Mouse (Mus musculus): ENCODE results near the gene Ptprt. TPM values are rescaled to one million over a fixed set of nuclear protein-coding genes. Genes with fewer than 3 reads are reported as not detected.

The Ptprt gene
- polyA plus RNA-seq, 1 experiment, result not detected

- H3K4me1 ChIP-seq (ENCODE audit: control insufficient read depth, insufficient read depth, low read length), result no peaks in the 10 kb centered on the region
- H3K27ac ChIP-seq (ENCODE audit: insufficient read depth, low read depth, low read length), result no peak overlapping the region
- TF ChIP-seq CTCF (IDR thresholded peaks at IDR 0.05; ENCODE audit: low read depth, low read length), result no peak
- no peak for TF ChIP-seq POLR2A (IDR thresholded peaks at IDR 0.05; ENCODE audit: borderline replicate concordance, low read depth, low read length)
- H3K4me3 ChIP-seq (ENCODE audit: insufficient read depth, low read length), result no peak overlapping the region
Measured at GRCm38 (mm10) chr2:162391834-162392233, 269.1 kb downstream of the Ptprt start.

GRCm38 (mm10) chr2:162377309-162377708 lies 283.6 kb downstream of the Ptprt start:
- Histone ChIP-seq H3K4me3 (ENCODE audit: insufficient read depth, low read length) (no peak overlapping the region), H3K27ac (ENCODE audit: insufficient read depth, low read depth, low read length) (no peak overlapping the region), H3K4me1 (ENCODE audit: control insufficient read depth, insufficient read depth, low read length) (no peaks in the 10 kb centered on the region)
- TF ChIP-seq POLR2A (IDR thresholded peaks at IDR 0.05; ENCODE audit: borderline replicate concordance, low read depth, low read length), result no peak
- TF ChIP-seq CTCF (IDR thresholded peaks at IDR 0.05; ENCODE audit: low read depth, low read length), result no peak

- H3K4me3 ChIP-seq (ENCODE audit: insufficient read depth, low read length), result no peak overlapping the region
- TF ChIP-seq POLR2A (IDR thresholded peaks at IDR 0.05; ENCODE audit: borderline replicate concordance, low read depth, low read length) (no peak), CTCF (IDR thresholded peaks at IDR 0.05; ENCODE audit: low read depth, low read length) (no peak)
- H3K4me1 ChIP-seq (ENCODE audit: control insufficient read depth, insufficient read depth, low read length), result no peaks in the 10 kb centered on the region
- H3K27ac ChIP-seq (ENCODE audit: insufficient read depth, low read depth, low read length), result no peak overlapping the region
Measured at GRCm38 (mm10) chr2:162349047-162349446, 311.9 kb downstream of the Ptprt start.

GRCm38 (mm10) chr2:162341846-162342245 lies 319.1 kb downstream of the Ptprt start:
- Histone ChIP-seq H3K4me1 (ENCODE audit: control insufficient read depth, insufficient read depth, low read length) (no peaks in the 10 kb centered on the region), H3K27ac (ENCODE audit: insufficient read depth, low read depth, low read length) (no peak overlapping the region), H3K4me3 (ENCODE audit: insufficient read depth, low read length) (no peak overlapping the region)
- no peak for TF ChIP-seq CTCF (IDR thresholded peaks at IDR 0.05; ENCODE audit: low read depth, low read length)
- TF ChIP-seq POLR2A (IDR thresholded peaks at IDR 0.05; ENCODE audit: borderline replicate concordance, low read depth, low read length), result no peak

- H3K4me1 ChIP-seq (ENCODE audit: control insufficient read depth, insufficient read depth, low read length), result no peaks in the 10 kb centered on the region
- no peak overlapping the region for H3K27ac ChIP-seq (ENCODE audit: insufficient read depth, low read depth, low read length)
- no peak overlapping the region for H3K4me3 ChIP-seq (ENCODE audit: insufficient read depth, low read length)
- TF ChIP-seq CTCF (IDR thresholded peaks at IDR 0.05; ENCODE audit: low read depth, low read length), result no peak
- TF ChIP-seq POLR2A (IDR thresholded peaks at IDR 0.05; ENCODE audit: borderline replicate concordance, low read depth, low read length), result no peak
Measured at GRCm38 (mm10) chr2:162340231-162340630, 320.7 kb downstream of the Ptprt start.

GRCm38 (mm10) chr2:162332066-162332683 lies 328.8 kb downstream of the Ptprt start:
- no peak for TF ChIP-seq POLR2A (IDR thresholded peaks at IDR 0.05; ENCODE audit: borderline replicate concordance, low read depth, low read length)
- no peak overlapping the region for H3K27ac ChIP-seq (ENCODE audit: insufficient read depth, low read depth, low read length)
- no peak overlapping the region for H3K4me3 ChIP-seq (ENCODE audit: insufficient read depth, low read length)
- H3K4me1 ChIP-seq (ENCODE audit: control insufficient read depth, insufficient read depth, low read length), result no peaks in the 10 kb centered on the region

- Histone ChIP-seq H3K4me1 (ENCODE audit: control insufficient read depth, insufficient read depth, low read length) (no peaks in the 10 kb centered on the region), H3K4me3 (ENCODE audit: insufficient read depth, low read length) (no peak overlapping the region), H3K27ac (ENCODE audit: insufficient read depth, low read depth, low read length) (no peak overlapping the region)
- TF ChIP-seq CTCF (IDR thresholded peaks at IDR 0.05; ENCODE audit: low read depth, low read length), result no peak
- no peak for TF ChIP-seq POLR2A (IDR thresholded peaks at IDR 0.05; ENCODE audit: borderline replicate concordance, low read depth, low read length)
Measured at GRCm38 (mm10) chr2:162329430-162329829, 331.5 kb downstream of the Ptprt start.

- no peak overlapping the region for H3K4me3 ChIP-seq (ENCODE audit: insufficient read depth, low read length)
- no peak for TF ChIP-seq CTCF (IDR thresholded peaks at IDR 0.05; ENCODE audit: low read depth, low read length)
- no peak for TF ChIP-seq POLR2A (IDR thresholded peaks at IDR 0.05; ENCODE audit: borderline replicate concordance, low read depth, low read length)
- H3K4me1 ChIP-seq (ENCODE audit: control insufficient read depth, insufficient read depth, low read length), result no peaks in the 10 kb centered on the region
- H3K27ac ChIP-seq (ENCODE audit: insufficient read depth, low read depth, low read length), result no peak overlapping the region
Measured at GRCm38 (mm10) chr2:162322411-162322810, 338.5 kb downstream of the Ptprt start.

- Histone ChIP-seq H3K4me1 (ENCODE audit: control insufficient read depth, insufficient read depth, low read length) (no peaks in the 10 kb centered on the region), H3K27ac (ENCODE audit: insufficient read depth, low read depth, low read length) (no peak overlapping the region), H3K4me3 (ENCODE audit: insufficient read depth, low read length) (no peak overlapping the region)
- TF ChIP-seq POLR2A (IDR thresholded peaks at IDR 0.05; ENCODE audit: borderline replicate concordance, low read depth, low read length), result no peak
- no peak for TF ChIP-seq CTCF (IDR thresholded peaks at IDR 0.05; ENCODE audit: low read depth, low read length)
Measured at GRCm38 (mm10) chr2:162307996-162308395, 353.0 kb downstream of the Ptprt start.

GRCm38 (mm10) chr2:162294070-162294469 lies 366.9 kb downstream of the Ptprt start:
- TF ChIP-seq CTCF (IDR thresholded peaks at IDR 0.05; ENCODE audit: low read depth, low read length), result no peak
- no peak for TF ChIP-seq POLR2A (IDR thresholded peaks at IDR 0.05; ENCODE audit: borderline replicate concordance, low read depth, low read length)
- Histone ChIP-seq H3K4me1 (ENCODE audit: control insufficient read depth, insufficient read depth, low read length) (no peaks in the 10 kb centered on the region), H3K4me3 (ENCODE audit: insufficient read depth, low read length) (no peak overlapping the region), H3K27ac (ENCODE audit: insufficient read depth, low read depth, low read length) (no peak overlapping the region)

- Histone ChIP-seq H3K4me1 (ENCODE audit: control insufficient read depth, insufficient read depth, low read length) (no peaks in the 10 kb centered on the region), H3K27ac (ENCODE audit: insufficient read depth, low read depth, low read length) (no peak overlapping the region), H3K4me3 (ENCODE audit: insufficient read depth, low read length) (no peak overlapping the region)
- TF ChIP-seq CTCF (IDR thresholded peaks at IDR 0.05; ENCODE audit: low read depth, low read length), result no peak
Measured at GRCm38 (mm10) chr2:162282606-162283005, 378.3 kb downstream of the Ptprt start.
